Mouse (Mus musculus) kidney, adult 2 months (tissue): ENCODE measurements around the gene Kcnmb2.

Source experiments
- CTCF ChIP-seq: fragments of 200-500 bp; conservative IDR thresholded peaks from 2 replicates; pipeline ENCODE4 v1.5.1; 2011; ENCODE audit warnings: low read depth, mild to moderate bottlenecking, control low read depth, low read length, moderate library complexity, mixed read lengths; ENCODE audit not compliant: insufficient read depth, insufficient read length
- POLR2A ChIP-seq: fragments of 200-500 bp; IDR thresholded peaks from one replicate; pipeline ENCODE4 v1.6.1; 2011; ENCODE audit warnings: low read depth, low read length, control low read depth

DNA sequence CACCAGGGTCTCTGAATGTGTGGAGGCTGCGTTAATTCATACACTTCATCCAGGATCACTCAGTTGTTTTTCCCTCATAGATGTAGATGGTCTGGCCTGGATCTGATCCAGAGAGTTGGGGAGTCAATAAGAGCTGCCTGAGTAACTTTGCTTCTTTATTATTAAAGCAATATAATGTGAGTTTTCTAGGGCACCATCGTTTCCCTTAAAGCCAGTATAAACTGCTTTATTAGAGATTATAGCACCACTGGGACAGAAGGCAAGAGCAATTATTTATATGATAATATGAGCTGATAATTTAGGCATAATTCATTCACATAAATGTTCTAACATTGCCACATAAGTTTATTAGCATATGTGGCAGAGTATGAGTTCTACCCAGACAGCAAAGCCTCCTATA is 52.7 kb downstream of the Kcnmb2 start:
- TF ChIP-seq CTCF (no peak), POLR2A (no peak)
